Mouse (Mus musculus) spleen, adult 2 months (tissue): ENCODE results near the gene Cacna2d3. TPM values are rescaled to one million over a fixed set of nuclear protein-coding genes. Genes with fewer than 3 reads are reported as not detected.

Experiments used
- DNase-seq, 2 experiments: peaks; one replicate each; pipeline versions ENCODE4 v3.0.0 to v3.0.0-alpha.2; 2012 to 2021; ENCODE audit warnings: low spot score in 2 of 2, low read depth in 1 of 2
- H3K27ac ChIP-seq: fragments of 200-500 bp; 2 replicates; pipeline ENCODE4 v1.5.1; 2012; ENCODE audit warnings: low read length, inconsistent platforms; ENCODE audit not compliant: insufficient read depth
- H3K27me3 ChIP-seq: fragments of 200-500 bp; 2 replicates; pipeline ENCODE4 v1.6.1; 2012; ENCODE audit warnings: mild to moderate bottlenecking, moderate library complexity, low read length, inconsistent platforms; ENCODE audit not compliant: control insufficient read depth, insufficient read depth
- H3K36me3 ChIP-seq: fragments of 200-500 bp; 2 replicates; pipeline ENCODE4 v1.6.1; 2012; ENCODE audit warnings: mild to moderate bottlenecking, low read length, inconsistent platforms; ENCODE audit not compliant: control insufficient read depth, insufficient read depth
- H3K4me1 ChIP-seq: fragments of 200-500 bp; 2 replicates; pipeline ENCODE4 v1.6.1; 2011; ENCODE audit warnings: inconsistent platforms; ENCODE audit not compliant: control insufficient read depth, insufficient read depth, insufficient read length
- H3K4me3 ChIP-seq: fragments of 200-500 bp; 2 replicates; pipeline ENCODE4 v1.5.1; 2011; ENCODE audit warnings: mild to moderate bottlenecking, inconsistent platforms; ENCODE audit not compliant: insufficient read depth, insufficient read length; ENCODE audit errors: extremely low read depth
- CTCF ChIP-seq: fragments of 200-500 bp; IDR thresholded peaks from 2 replicates; pipeline ENCODE4 v1.5.1; 2011; ENCODE audit warnings: mild to moderate bottlenecking, inconsistent platforms; ENCODE audit not compliant: insufficient read depth, insufficient read length, insufficient replicate concordance; ENCODE audit errors: extremely low read depth
- POLR2A ChIP-seq: fragments of 200-500 bp; IDR thresholded peaks from 2 replicates; pipeline ENCODE4 v1.6.1; 2011; ENCODE audit warnings: low read depth, low read length, inconsistent platforms
- WGBS: fragments of 180-500 bp; shearing (Covaris S2); methylation state at CpG from one replicate; pipeline ENCODE4 v1.1.7; 2018; 5-methylcytosine and 5-hydroxymethylcytosine counted together
- polyA plus RNA-seq: library from polyadenylated mRNA; depleted of rRNA; stranded (reverse); fragments of >200 nt; gene quantifications from 2 replicates; pipeline ENCODE4 v1.2.3, GENCODE M21; 2012

The Cacna2d3 gene
- polyA plus RNA-seq, 1 experiment: 0.19 TPM

DNA sequence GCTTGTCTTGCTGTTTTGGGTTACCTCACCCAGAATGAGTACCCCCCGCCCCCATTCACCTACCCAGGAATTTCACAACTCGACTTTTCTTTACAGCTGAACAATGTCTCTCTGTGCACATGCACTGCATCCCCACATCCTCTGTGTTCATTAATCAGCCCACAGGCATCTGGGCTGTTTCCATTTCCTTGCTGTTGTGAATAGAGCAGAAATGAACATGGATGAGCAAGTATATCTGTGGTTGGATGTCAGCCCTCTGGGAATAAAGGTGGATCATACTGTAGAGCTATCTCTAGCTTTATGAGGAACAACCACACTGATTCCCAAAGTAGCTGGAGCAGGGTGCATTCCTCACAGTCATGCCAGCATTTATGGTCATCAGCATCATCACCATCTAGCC lies 139.7 kb downstream of the Cacna2d3 start:
- no peaks in the 10 kb centered on the region for H3K36me3 ChIP-seq
- H3K27ac ChIP-seq: no peak overlapping the region
- no peaks in the 10 kb centered on the region for H3K27me3 ChIP-seq
- DNase-seq: no peak
- TF ChIP-seq CTCF (no peak), POLR2A (no peak)
- WGBS: 74% methylated on average over 2 of the region's 2 CpGs
- no peaks in the 10 kb centered on the region for H3K4me1 ChIP-seq
- no peak overlapping the region for H3K4me3 ChIP-seq

DNA sequence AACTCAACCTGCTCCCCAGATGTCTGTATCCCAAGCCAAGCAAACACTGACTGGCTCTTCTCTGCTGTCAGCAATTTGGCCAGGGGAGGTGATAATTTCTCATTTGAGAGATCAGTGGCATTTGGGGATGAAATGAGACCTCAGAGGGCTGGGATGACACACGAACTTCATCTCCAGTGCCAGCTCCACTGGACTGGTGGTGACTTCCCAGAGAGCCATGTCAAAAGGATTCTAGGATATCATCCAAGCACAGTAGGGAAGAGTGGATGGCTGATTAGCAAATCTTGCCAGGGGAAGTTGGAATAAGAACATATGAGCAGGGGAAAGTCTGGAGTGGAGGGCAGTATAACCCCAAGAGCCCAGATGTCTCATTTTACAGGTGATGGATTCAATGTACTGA lies 143.9 kb downstream of the Cacna2d3 start:
- Histone ChIP-seq H3K27me3 (no peaks in the 10 kb centered on the region), H3K36me3 (no peaks in the 10 kb centered on the region), H3K4me3 (no peak overlapping the region), H3K27ac (no peak overlapping the region), H3K4me1 (no peaks in the 10 kb centered on the region)
- no peak for DNase-seq
- TF ChIP-seq CTCF: no peak
- no peak for TF ChIP-seq POLR2A
- 65% methylated on average over 1 of the region's 1 CpGs for WGBS

DNA sequence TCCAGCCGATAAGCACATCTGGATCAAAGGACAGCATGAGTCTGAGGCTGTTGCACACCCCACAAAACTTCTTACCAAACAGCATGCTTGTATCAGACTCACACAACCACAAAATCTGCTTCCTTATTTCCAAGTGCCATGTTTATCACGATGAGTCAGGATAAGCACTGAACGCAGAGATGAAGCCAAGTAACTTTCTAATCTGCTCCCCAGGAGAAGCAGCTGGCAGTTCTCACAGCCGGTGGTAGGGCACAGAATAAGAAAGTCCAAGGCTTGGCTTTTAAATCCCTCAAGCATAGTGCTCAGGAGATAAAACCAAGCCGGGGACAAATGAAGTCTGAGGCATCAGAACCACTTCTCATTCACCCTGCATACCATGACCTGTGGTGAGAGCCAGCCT lies 146.1 kb downstream of the Cacna2d3 start:
- TF ChIP-seq POLR2A (no peak), CTCF (no peak)
- 69% methylated on average over 5 of the region's 5 CpGs for WGBS
- Histone ChIP-seq H3K4me3 (no peak overlapping the region), H3K4me1 (no peaks in the 10 kb centered on the region), H3K36me3 (no peaks in the 10 kb centered on the region), H3K27ac (no peak overlapping the region), H3K27me3 (no peaks in the 10 kb centered on the region)
- no peak for DNase-seq

DNA sequence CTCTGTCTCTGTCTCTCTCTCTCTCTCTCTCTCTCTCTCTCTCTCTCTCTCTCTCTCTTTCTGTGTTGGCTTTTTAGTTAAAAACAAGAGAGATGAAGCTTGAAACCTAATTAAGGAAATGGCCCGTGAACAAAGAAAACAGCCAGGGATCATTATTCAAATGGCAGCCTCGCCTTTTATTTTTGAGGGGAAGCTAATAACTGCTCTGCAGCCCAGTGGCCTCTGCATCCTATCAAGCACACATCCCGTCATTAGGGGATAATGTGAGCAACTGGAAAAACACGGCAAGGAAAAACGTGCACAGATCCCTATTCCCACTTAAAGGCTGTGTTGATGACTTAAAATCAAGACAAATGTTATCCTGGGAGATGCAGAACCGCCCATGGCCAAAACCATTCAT lies 159.0 kb downstream of the Cacna2d3 start:
- 60% methylated on average over 6 of the region's 6 CpGs for WGBS
- no peak for DNase-seq
- Histone ChIP-seq H3K36me3 (no peaks in the 10 kb centered on the region), H3K4me3 (no peak overlapping the region), H3K27me3 (no peaks in the 10 kb centered on the region), H3K27ac (no peak overlapping the region), H3K4me1 (no peaks in the 10 kb centered on the region)
- TF ChIP-seq CTCF: no peak
- TF ChIP-seq POLR2A: no peak

DNA sequence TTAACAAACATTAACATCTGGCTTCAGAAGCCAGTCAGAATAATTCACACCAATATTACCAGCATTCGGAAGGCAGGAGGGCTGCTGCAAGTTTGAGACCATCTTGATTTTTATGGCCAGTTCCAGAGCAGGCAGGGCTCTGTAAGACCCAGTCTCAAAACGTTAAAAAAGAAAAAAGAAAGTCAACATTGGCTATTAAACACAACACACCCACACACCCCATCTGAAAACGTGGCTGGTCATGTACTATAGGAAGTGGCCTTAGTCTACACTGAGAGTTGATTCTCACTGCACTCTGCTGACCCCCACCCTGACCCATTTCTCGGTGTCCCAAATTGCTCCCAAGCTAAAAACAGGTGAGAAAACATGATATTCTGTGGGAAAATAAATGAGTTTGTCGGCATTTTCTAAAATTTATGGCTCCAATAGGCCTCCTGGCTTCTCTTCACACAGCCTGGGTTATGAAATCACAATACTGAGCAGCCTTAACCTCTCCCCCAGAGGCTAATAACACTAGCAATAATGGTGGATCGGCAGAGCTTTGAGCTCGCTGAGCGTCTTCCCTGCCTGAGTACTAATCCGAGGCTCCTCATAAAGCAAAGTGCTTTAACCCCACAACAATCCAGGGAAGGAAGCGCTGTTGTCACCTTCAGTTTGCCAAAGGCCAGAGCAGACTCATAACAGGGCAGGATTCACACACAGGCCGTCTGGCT lies 160.4 kb downstream of the Cacna2d3 start:
- DNase-seq: no peak
- Histone ChIP-seq H3K27ac (no peak overlapping the region), H3K4me3 (no peak overlapping the region), H3K36me3 (no peaks in the 10 kb centered on the region), H3K4me1 (no peaks in the 10 kb centered on the region), H3K27me3 (no peaks in the 10 kb centered on the region)
- WGBS: 75% methylated on average over 11 of the region's 11 CpGs
- TF ChIP-seq POLR2A: no peak
- no peak for TF ChIP-seq CTCF

DNA sequence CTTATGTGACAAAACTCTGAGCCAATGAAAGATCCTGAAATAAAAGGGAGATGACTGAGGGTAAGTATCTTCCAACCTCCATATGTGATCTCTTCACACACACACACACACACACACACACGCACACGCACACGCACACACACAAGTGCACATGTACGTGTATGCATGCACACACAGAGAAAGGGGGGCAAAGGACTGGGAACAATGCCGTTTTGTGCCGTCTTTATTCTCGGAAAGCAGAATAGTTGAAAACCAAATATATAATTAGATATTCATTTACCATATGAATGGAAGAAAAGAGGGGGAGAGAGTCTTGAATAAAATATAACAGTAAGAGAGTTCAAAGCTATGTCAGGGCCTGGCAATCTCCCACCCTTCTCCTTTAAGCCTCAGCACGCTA lies 163.2 kb downstream of the Cacna2d3 start:
- no peak overlapping the region for H3K27ac ChIP-seq
- DNase-seq: no peak
- H3K36me3 ChIP-seq: no peaks in the 10 kb centered on the region
- TF ChIP-seq CTCF: no peak
- no peak for TF ChIP-seq POLR2A
- H3K4me1 ChIP-seq: no peaks in the 10 kb centered on the region
- H3K27me3 ChIP-seq: no peaks in the 10 kb centered on the region
- 92% methylated on average over 8 of the region's 8 CpGs for WGBS
- no peak overlapping the region for H3K4me3 ChIP-seq

DNA sequence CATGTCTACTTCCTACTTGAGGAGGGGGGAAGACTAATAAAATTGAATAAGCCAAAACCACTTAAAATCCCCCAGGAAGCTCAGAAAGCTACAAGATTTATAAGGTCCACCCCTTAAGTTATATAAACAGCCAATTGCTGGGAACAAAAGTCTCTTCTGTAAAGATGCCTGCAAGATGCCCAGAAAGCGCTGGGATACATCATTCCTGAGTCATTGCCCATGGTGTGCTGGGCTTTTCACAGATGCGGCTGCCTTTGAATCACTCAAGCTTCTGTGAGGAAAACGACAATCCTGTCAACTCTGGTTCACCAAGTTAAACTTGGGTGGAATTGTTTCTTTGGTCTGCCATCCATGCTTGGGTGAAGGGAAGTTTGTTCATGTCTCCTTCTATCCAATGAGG lies 165.5 kb downstream of the Cacna2d3 start:
- no peak overlapping the region for H3K27ac ChIP-seq
- no peak for DNase-seq
- H3K4me1 ChIP-seq: no peaks in the 10 kb centered on the region
- no peaks in the 10 kb centered on the region for H3K36me3 ChIP-seq
- no peak overlapping the region for H3K4me3 ChIP-seq
- 78% methylated on average over 3 of the region's 3 CpGs for WGBS
- H3K27me3 ChIP-seq: no peaks in the 10 kb centered on the region
- TF ChIP-seq POLR2A: no peak
- no peak for TF ChIP-seq CTCF
